Mouse (Mus musculus) liver, embryonic 16.5 days (tissue): ENCODE results near the gene Mcoln1. TPM values are rescaled to one million over a fixed set of nuclear protein-coding genes. Genes with fewer than 3 reads are reported as not detected.

Experiments used
- ATAC-seq: fragments of 200-750 bp; cut with Nextera tagmentation; 2 replicates; pipeline ENCODE4 v1.8.0; 2017; ENCODE audit warnings: low read depth, mild to moderate bottlenecking, moderate number of reproducible peaks, moderate library complexity
- H3K27ac ChIP-seq: fragments of 300-500 bp; sonication (generic); 2 replicates; pipeline ENCODE4 v1.5.1; 2014; ENCODE audit warnings: mild to moderate bottlenecking, low read length
- H3K27me3 ChIP-seq: fragments of 300-500 bp; sonication (generic); 2 replicates; pipeline ENCODE4 v1.6.1; 2014; ENCODE audit warnings: low read depth, low read length, mixed read lengths; ENCODE audit not compliant: control insufficient read depth, insufficient read depth
- H3K36me3 ChIP-seq: fragments of 300-500 bp; sonication (generic); 2 replicates; pipeline ENCODE4 v1.6.1; 2014; ENCODE audit warnings: mild to moderate bottlenecking; ENCODE audit not compliant: control insufficient read depth, insufficient read depth
- H3K4me1 ChIP-seq: fragments of 300-500 bp; sonication (generic); 2 replicates; pipeline ENCODE4 v1.6.1; 2014; ENCODE audit warnings: low read depth, low read length, mixed read lengths; ENCODE audit not compliant: control insufficient read depth
- H3K4me2 ChIP-seq: fragments of 300-500 bp; sonication (generic); 2 replicates; pipeline ENCODE4 v1.6.1; 2014; ENCODE audit warnings: low read depth, low read length, mixed read lengths
- H3K4me3 ChIP-seq: fragments of 300-500 bp; sonication (generic); 2 replicates; pipeline ENCODE4 v1.5.1; 2014; ENCODE audit warnings: low read depth, mild to moderate bottlenecking, low read length
- H3K9ac ChIP-seq: fragments of 300-500 bp; sonication (generic); 2 replicates; pipeline ENCODE4 v1.6.1; 2014; ENCODE audit warnings: low read depth, low read length
- H3K9me3 ChIP-seq: fragments of 300-500 bp; sonication (generic); replicated peaks from 2 replicates; pipeline ENCODE4 v1.6.1; 2016; ENCODE audit warnings: low read length; ENCODE audit not compliant: control insufficient read depth
- WGBS: fragments of 180-500 bp; shearing (Covaris S2); extraction: QIAGEN DNeasy Blood & Tissue Kit; methylation state at CpG from one replicate; pipeline ENCODE4 v1.1.7; 2014; ENCODE audit not compliant: insufficient replicate concordance; 5-methylcytosine and 5-hydroxymethylcytosine counted together
- polyA plus RNA-seq: library from polyadenylated mRNA; unstranded; fragments of >200 nt; fragmentation: Nextera tagmentation; extraction: Ambion mirVana; gene quantifications from 2 replicates; pipeline ENCODE4 v1.2.1, GENCODE M21; 2015

The Mcoln1 gene
- polyA plus RNA-seq, 1 experiment from 2014 or later: 21.1 TPM

DNA sequence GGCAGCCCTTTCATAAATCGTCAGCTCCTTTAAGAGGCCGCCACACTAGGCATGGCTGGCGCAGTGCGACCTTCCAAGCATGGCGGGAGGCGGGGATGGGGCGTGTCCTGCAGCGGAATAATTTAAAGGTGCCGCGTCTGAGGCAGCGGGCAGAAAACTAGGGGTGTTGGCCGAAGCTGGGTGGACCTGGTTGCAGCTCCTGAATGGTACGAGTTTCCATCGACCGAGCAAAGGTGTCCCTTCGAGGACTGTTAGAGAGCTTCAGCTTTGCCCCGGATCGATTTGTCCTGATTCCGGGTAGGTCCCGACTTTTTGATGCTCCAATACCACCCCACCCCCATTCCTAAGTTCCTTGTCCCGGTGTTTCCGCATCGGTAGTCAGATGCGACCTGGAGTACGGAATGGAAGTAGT lies 15.0 kb downstream of the Mcoln1 start, which contains the start of gene Pnpla6:
Pnpla6 (plus strand) TSS at position 125 of the 412 bp plus-strand sequence.
- Histone ChIP-seq H3K9me3 (no peaks in the 10 kb centered on the region), H3K9ac (peak within 1 kb of the TSS; percentile 77), H3K4me3 (peak within 1 kb of the TSS; percentile 91), H3K27ac (peak within 1 kb of the TSS; percentile 78), H3K27me3 (no peaks in the 10 kb centered on the region), H3K4me2 (peak within 1 kb of the TSS; percentile 95), H3K4me1 (peaks cover 26% of the 10 kb centered on the region), H3K36me3 (no peaks in the 10 kb centered on the region; the same call in 1 of the 2 replicates)
- WGBS: under 1% methylated on average over 24 of the region's 25 CpGs
- ATAC-seq: peak; percentile 66

DNA sequence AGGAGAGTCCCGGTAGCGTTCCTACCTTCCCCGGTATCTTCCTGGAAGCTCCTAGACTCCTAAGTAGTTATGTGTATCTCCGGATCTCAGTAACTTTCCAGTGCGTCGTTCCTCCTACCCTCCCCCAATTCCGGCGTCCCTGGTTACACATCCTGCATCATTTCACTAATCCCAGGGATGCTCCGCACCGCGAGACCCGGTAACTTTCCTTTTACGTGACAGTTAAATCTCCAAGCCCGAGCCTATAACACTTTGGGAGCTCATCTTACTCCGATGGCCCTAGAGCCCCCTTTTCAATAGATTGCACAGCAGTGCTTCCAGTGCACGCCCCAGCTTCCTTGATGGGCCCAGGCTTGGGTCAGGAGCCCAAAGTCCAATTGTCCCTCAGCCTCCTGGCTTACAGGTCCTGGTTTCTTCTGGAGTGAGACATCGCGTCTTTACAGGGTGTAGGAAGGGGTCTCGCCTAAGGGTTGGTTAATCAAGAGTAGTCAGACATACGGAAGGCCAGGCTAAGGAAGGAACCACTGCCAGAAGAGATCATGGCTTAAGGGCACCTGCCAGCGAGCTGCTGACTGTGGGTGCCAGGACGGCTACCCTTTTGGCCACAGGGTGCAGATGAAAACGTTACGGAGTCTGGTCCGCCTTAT lies 15.6 kb downstream of the Mcoln1 start:
- Histone ChIP-seq H3K36me3 (no peaks in the 10 kb centered on the region; the same call in 1 of the 2 replicates), H3K27ac (peak overlapping the region; percentile 78), H3K9me3 (no peaks in the 10 kb centered on the region), H3K4me1 (peaks cover 31% of the 10 kb centered on the region), H3K27me3 (no peaks in the 10 kb centered on the region), H3K9ac (peak overlapping the region; percentile 77), H3K4me3 (peak overlapping the region; percentile 91), H3K4me2 (peak overlapping the region; percentile 95)
- under 1% methylated on average over 25 of the region's 25 CpGs for WGBS
- ATAC-seq: peak; percentile 16

DNA sequence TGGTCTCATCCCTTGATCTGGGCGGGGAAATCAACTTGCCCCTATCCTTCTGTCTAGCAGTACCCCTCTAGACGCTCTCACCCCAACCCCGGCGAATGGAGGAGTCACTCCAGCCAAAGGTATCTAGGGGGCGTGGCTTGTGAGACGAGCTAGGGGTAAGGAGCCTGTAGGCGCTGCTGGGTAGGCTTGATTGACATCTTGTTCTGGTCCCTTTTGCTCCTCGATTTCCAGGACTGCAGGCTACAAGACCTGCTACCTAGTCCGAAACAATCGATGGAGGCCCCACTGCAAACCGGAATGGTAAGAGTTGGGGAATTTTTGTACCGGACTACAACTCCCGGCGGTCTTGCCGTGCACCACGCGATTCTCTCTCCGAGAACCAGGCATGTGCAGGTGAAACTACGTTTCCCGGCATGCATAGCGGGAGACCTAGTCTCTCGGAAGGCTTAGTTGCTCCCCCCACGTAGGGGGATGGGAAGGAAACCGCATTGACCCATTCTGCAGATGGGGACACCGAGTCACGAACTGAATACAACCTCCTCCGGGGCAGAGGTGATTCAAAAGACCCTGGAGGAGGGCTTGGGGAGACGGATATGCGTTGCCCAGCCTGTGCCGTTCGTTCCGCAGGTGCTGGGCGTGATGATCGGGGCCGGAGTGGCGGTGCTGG lies 16.3 kb downstream of the Mcoln1 start:
- no peaks in the 10 kb centered on the region for H3K27me3 ChIP-seq
- no peaks in the 10 kb centered on the region; the same call in 1 of the 2 replicates for H3K36me3 ChIP-seq
- peak overlapping the region; percentile 91 for H3K4me3 ChIP-seq
- H3K27ac ChIP-seq: peak overlapping the region; percentile 78
- peak overlapping the region; percentile 77 for H3K9ac ChIP-seq
- peak; percentile 86 for ATAC-seq
- peak overlapping the region; percentile 95 for H3K4me2 ChIP-seq
- 1% methylated on average over 36 of the region's 36 CpGs for WGBS
- H3K4me1 ChIP-seq: peaks cover 38% of the 10 kb centered on the region
- no peaks in the 10 kb centered on the region for H3K9me3 ChIP-seq

DNA sequence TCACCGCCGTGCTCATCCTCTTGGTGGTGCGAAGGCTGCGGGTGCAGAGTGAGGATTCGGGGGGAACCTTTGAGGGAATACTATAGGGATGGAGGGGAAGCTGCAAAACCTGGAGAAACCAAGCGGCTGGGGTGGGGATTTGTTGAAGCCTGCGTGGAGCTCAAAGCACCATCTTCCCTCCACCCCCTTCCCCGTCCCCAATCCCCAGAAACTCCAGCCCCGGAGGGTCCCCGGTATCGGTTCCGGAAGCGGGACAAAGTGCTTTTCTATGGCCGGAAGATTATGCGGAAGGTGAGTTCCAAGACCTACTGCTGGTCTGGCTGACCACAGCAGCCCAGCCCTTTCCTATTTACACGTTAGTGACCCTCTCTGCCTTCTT lies 16.8 kb downstream of the Mcoln1 start:
- Histone ChIP-seq H3K27me3 (no peaks in the 10 kb centered on the region), H3K36me3 (no peaks in the 10 kb centered on the region), H3K4me3 (peak overlapping the region; percentile 91), H3K27ac (peak overlapping the region; percentile 78), H3K9ac (peak overlapping the region; percentile 77), H3K9me3 (no peaks in the 10 kb centered on the region), H3K4me1 (peaks cover 43% of the 10 kb centered on the region), H3K4me2 (peak overlapping the region; percentile 95)
- 6% methylated on average over 16 of the region's 16 CpGs for WGBS
- ATAC-seq: no peak

DNA sequence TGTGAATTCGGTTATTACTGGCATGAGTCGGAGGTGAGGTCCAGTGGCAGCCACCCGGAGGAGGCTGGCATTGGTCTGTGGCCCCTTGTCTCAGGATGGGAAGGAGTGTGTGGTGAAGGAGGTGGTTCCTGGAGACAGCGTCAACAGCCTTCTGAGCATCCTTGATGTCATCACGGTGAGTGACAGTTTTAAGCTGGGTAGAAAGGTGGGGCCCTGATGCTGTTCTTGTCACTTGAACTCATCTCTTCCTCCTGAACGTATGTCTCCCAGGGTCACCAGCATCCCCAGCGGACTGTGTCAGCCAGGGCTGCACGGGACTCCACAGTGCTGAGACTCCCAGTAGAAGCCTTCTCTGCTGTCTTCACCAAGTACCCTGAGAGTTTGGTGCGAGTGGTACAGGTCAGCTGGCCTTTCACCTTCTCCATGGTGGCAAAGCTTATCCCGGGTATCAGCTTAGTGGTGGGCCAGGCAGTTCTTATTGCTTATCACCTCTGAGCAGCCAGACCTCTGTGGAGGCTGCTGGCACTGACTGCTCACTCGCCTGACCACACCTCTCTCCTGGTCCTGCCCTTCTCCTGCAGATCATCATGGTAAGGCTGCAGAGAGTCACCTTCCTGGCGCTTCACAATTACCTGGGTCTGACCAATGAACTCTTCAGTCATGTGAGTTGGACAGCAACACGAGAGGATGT lies 21.9 kb downstream of the Mcoln1 start:
- no peaks in the 10 kb centered on the region for H3K9me3 ChIP-seq
- ATAC-seq: peak; percentile 99
- peak overlapping the region; percentile 34 for H3K4me3 ChIP-seq
- no peaks in the 10 kb centered on the region for H3K27me3 ChIP-seq
- peak overlapping the region; percentile 66 for H3K4me2 ChIP-seq
- peak overlapping the region; percentile 52 for H3K9ac ChIP-seq
- peaks cover 12% of the 10 kb centered on the region for H3K36me3 ChIP-seq
- 46% methylated on average over 13 of the region's 13 CpGs for WGBS
- H3K27ac ChIP-seq: peak overlapping the region; percentile 97
- peaks cover 45% of the 10 kb centered on the region for H3K4me1 ChIP-seq

DNA sequence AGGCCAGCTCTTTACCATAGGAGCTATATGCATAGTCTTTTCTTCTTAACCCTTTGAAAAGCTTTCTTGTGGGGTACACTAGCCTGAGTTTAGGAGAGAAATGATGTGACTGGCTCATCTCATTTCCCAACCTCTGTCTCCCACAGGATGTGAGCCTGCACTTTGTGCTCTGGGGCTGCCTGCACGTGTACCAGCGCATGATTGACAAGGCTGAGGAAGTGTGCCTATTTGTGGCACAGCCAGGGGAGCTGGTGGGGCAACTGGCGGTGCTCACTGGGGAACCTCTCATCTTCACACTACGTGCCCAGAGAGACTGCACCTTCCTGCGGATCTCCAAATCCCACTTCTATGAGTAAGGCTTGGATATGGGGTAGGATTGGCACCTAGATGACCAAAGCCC lies 30.6 kb downstream of the Mcoln1 start:
- no peaks in the 10 kb centered on the region for H3K9me3 ChIP-seq
- no peak overlapping the region for H3K9ac ChIP-seq
- no peak overlapping the region for H3K4me3 ChIP-seq
- no peaks in the 10 kb centered on the region for H3K27me3 ChIP-seq
- H3K4me1 ChIP-seq: peaks cover 3% of the 10 kb centered on the region
- ATAC-seq: no peak
- H3K4me2 ChIP-seq: no peak overlapping the region
- H3K27ac ChIP-seq: no peak overlapping the region
- H3K36me3 ChIP-seq: peaks cover 9% of the 10 kb centered on the region
- 70% methylated on average over 5 of the region's 5 CpGs for WGBS

DNA sequence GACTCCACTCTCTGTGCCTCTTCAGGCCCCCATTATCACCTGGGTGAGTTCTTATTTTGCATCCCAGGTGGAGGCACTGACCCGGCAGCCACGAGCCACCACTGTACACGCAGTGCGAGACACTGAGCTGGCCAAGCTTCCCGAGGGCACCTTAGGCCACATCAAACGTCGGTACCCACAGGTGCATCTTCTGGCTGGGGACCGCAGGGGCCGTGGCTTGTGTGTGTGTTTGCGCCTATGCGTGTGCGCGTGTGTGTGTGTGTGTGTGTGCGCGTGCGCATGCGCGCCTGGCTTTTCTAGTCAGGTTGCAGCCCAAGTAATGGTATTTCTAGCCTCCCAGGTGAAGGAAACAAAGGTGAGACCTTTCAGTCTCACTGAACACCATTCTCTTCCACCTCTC lies 31.7 kb downstream of the Mcoln1 start:
- Histone ChIP-seq H3K27me3 (no peaks in the 10 kb centered on the region), H3K36me3 (peaks cover 11% of the 10 kb centered on the region), H3K4me3 (no peak overlapping the region), H3K9ac (no peak overlapping the region), H3K27ac (no peak overlapping the region), H3K4me1 (peaks cover 12% of the 10 kb centered on the region), H3K4me2 (no peak overlapping the region), H3K9me3 (no peaks in the 10 kb centered on the region)
- ATAC-seq: no peak
- 87% methylated on average over 18 of the region's 18 CpGs for WGBS

DNA sequence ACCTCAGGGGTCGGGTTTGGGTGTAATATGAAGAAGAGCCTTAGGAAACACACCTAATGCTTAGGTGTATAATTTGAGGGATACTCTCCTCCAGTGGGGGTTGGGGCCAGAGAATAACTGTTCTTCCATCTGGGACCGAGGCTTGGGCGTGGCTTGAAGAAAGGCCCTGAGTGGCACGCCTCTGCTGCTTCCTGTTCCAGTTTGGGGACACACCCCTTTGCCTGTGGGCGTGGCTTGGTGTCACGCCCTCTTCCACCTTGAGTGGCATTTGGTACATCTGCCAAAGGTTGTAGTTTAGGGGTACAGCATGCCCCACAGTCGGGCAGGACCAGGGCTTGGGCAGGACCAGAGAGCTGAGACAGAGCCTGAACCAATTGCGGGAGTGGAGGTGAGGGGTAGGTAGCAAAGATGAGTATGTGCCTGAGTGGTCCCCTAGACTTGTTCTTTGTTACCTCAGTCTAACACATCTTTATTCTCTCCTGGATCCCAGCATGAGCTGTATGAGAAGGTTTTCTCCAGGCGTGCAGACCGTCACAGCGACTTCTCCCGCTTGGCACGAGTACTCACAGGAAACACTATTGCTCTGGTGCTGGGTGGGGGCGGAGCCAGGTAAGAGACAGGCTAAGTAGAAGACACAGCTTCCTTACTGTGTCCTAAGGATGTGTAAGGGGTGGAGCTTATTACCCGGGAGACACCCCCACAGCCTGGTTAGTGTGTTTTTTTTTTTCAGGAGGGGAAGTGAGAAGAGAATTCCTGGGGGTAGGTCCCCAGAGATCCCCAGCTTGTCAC lies 36.0 kb downstream of the Mcoln1 start:
- ATAC-seq: peak; percentile 81
- Histone ChIP-seq H3K9ac (no peak overlapping the region), H3K36me3 (peaks cover 14% of the 10 kb centered on the region), H3K27ac (0 out of 2 replicates have a peak overlapping the region, but pooled peaks have one; percentile 29), H3K9me3 (no peaks in the 10 kb centered on the region), H3K4me2 (peak overlapping the region; percentile 17; the same call in 1 of the 2 replicates), H3K4me1 (peaks cover 12% of the 10 kb centered on the region), H3K27me3 (no peaks in the 10 kb centered on the region), H3K4me3 (no peak overlapping the region)
- 55% methylated on average over 15 of the region's 15 CpGs for WGBS
